Mouse (Mus musculus) forebrain, embryonic 14.5 days (tissue): Measurements from ENCODE around the gene Gbf1. TPM values are rescaled to one million over a fixed set of nuclear protein-coding genes. Genes with fewer than 3 reads are reported as not detected.

ENCODE experiments used
- ATAC-seq: fragments of 200-750 bp; cut with Nextera tagmentation; 2 replicates; pipeline ENCODE4 v1.8.0; 2017; ENCODE audit warnings: mild to moderate bottlenecking, moderate library complexity
- DNase-seq: peaks from one replicate; pipeline ENCODE4 v3.0.0-alpha.2; 2015; ENCODE audit warnings: low spot score
- H3K27ac ChIP-seq: fragments of 300-500 bp; sonication (generic); 2 replicates; pipeline ENCODE4 v1.5.1; 2014; ENCODE audit warnings: low read depth, mild to moderate bottlenecking, control low read depth, low read length, moderate library complexity
- H3K27me3 ChIP-seq: fragments of 300-500 bp; sonication (generic); replicated peaks from 2 replicates; pipeline ENCODE4 v1.6.1; 2014; ENCODE audit warnings: low read length, control low read depth, mixed read lengths; ENCODE audit not compliant: control insufficient read depth, insufficient read depth
- H3K36me3 ChIP-seq: fragments of 300-500 bp; sonication (generic); 2 replicates; pipeline ENCODE4 v1.6.1; 2014; ENCODE audit warnings: low read length, control low read depth; ENCODE audit not compliant: control insufficient read depth, insufficient read depth
- H3K4me1 ChIP-seq: fragments of 300-500 bp; sonication (generic); 2 replicates; pipeline ENCODE4 v1.6.1; 2014; ENCODE audit warnings: antibody characterized with exemption, low read length, control low read depth; ENCODE audit not compliant: control insufficient read depth, insufficient read depth
- H3K4me2 ChIP-seq: fragments of 300-500 bp; sonication (generic); 2 replicates; pipeline ENCODE4 v1.6.1; 2014; ENCODE audit warnings: mild to moderate bottlenecking, control low read depth, low read length
- H3K4me3 ChIP-seq: fragments of 300-500 bp; sonication (generic); 2 replicates; pipeline ENCODE4 v1.5.1; 2014; ENCODE audit warnings: low read depth, low read length, control low read depth
- H3K9ac ChIP-seq: fragments of 300-500 bp; sonication (generic); 2 replicates; pipeline ENCODE4 v1.6.1; 2014; ENCODE audit warnings: mild to moderate bottlenecking, low read length, control low read depth, moderate library complexity
- H3K9me3 ChIP-seq: fragments of 300-500 bp; sonication (generic); replicated peaks from 2 replicates; pipeline ENCODE4 v1.6.1; 2016; ENCODE audit warnings: low read length, control low read depth, mixed read lengths; ENCODE audit not compliant: control insufficient read depth
- WGBS: fragments of 180-500 bp; shearing (Covaris S2); extraction: QIAGEN DNeasy Blood & Tissue Kit; methylation state at CpG from one replicate; pipeline ENCODE4 v1.1.7; 2014; 5-methylcytosine and 5-hydroxymethylcytosine counted together
- polyA plus RNA-seq: library from polyadenylated mRNA; unstranded; fragments of >200 nt; fragmentation: Nextera tagmentation; extraction: Ambion mirVana; gene quantifications from 2 replicates; pipeline ENCODE4 v1.2.1, GENCODE M21; 2014

Gene Gbf1
- polyA plus RNA-seq, 1 experiment from 2014 or later: 36.3 TPM

DNA sequence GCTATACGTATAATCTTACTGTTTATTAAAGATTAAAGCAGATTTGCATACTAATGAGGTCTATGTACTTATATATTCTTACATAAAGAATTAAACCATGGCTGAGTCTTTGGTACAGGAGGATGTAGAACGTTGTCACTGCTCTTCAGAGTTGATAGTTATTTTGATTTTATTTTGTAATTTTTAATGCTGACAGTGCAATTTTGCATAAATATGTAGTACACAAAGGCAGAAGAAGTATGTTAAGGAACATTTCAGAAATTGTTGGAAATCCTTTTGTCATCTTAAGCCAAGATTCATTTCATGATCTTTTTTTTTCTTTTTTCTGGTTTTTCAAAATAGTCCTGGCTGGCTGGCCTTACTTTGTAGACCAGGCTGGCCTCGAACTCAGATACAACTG, 17.1 kb downstream of the Gbf1 start:
- H3K9ac ChIP-seq: no peak overlapping the region
- H3K4me1 ChIP-seq: no peaks in the 10 kb centered on the region
- WGBS: 71% methylated on average over 3 of the region's 3 CpGs
- no peak for DNase-seq
- no peak for ATAC-seq
- H3K4me2 ChIP-seq: no peak overlapping the region
- peaks cover 42% of the 10 kb centered on the region for H3K36me3 ChIP-seq
- no peak overlapping the region for H3K4me3 ChIP-seq
- no peak overlapping the region for H3K27ac ChIP-seq
- no peaks in the 10 kb centered on the region for H3K27me3 ChIP-seq
- H3K9me3 ChIP-seq: no peaks in the 10 kb centered on the region

DNA sequence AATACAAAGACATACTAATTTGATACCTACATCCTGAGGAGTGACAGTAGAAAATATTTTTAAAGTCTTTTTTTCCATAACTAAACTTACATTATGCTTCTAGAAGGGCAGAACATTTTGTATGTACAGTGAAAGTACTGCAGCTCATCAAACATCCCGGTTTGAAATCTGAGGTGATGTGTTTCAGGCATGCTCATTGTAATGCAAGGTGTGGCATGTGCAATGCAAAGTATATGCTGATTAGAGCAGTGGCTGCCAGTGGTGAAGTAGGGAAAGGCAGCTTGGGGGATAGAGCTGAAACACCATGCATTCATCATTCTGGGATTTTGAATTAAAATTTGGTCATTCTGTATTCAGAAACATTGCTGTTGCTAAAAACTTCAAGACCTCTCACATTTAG, 17.6 kb downstream of the Gbf1 start:
- no peaks in the 10 kb centered on the region for H3K9me3 ChIP-seq
- no peak for DNase-seq
- H3K4me2 ChIP-seq: no peak overlapping the region
- H3K4me1 ChIP-seq: no peaks in the 10 kb centered on the region
- H3K27ac ChIP-seq: no peak overlapping the region
- H3K36me3 ChIP-seq: peaks cover 38% of the 10 kb centered on the region
- no peak overlapping the region for H3K9ac ChIP-seq
- H3K27me3 ChIP-seq: no peaks in the 10 kb centered on the region
- WGBS: 60% methylated on average over 1 of the region's 1 CpGs
- no peak for ATAC-seq
- no peak overlapping the region for H3K4me3 ChIP-seq

DNA sequence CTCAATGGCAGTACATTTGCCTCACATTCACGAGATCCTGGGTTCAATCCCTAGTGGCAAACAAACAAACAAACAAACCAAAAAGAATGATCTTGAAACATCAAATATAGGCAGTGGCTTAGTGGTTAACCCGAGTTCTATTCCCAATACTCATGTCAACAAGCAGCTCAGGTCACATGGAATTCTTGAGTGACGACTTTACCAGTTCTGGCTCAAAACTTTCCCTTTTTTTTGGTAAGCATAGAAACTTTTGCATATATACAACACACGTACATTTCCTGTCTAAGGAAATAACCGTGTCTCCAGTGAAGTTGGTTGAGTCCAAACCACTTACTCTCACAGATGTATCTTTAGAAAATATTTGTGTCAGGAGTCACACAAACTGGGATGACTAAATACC, 20.2 kb downstream of the Gbf1 start:
- WGBS: 87% methylated on average over 5 of the region's 5 CpGs
- DNase-seq: no peak
- H3K4me1 ChIP-seq: peaks cover 5% of the 10 kb centered on the region

GRCm38 (mm10) chr19:46175173-46175572, 22.9 kb downstream of the Gbf1 start:
- H3K4me2 ChIP-seq: no peak overlapping the region
- no peak overlapping the region for H3K4me3 ChIP-seq
- no peak overlapping the region for H3K9ac ChIP-seq
- H3K27me3 ChIP-seq: no peaks in the 10 kb centered on the region
- H3K36me3 ChIP-seq: peaks cover 18% of the 10 kb centered on the region
- DNase-seq: no peak
- no peaks in the 10 kb centered on the region for H3K9me3 ChIP-seq
- no peak overlapping the region for H3K27ac ChIP-seq
- no peak for ATAC-seq
- H3K4me1 ChIP-seq: peaks cover 5% of the 10 kb centered on the region

More for the DNA sequence above, 20.2 kb downstream of the Gbf1 start:
- Histone ChIP-seq H3K9me3 (no peaks in the 10 kb centered on the region), H3K27ac (no peak overlapping the region), H3K9ac (no peak overlapping the region), H3K27me3 (no peaks in the 10 kb centered on the region), H3K4me2 (no peak overlapping the region), H3K36me3 (peaks cover 19% of the 10 kb centered on the region), H3K4me3 (no peak overlapping the region)
- no peak for ATAC-seq

GRCm38 (mm10) chr19:46177046-46177445, 24.7 kb downstream of the Gbf1 start:
- no peaks in the 10 kb centered on the region for H3K27me3 ChIP-seq
- H3K4me3 ChIP-seq: no peak overlapping the region
- no peak overlapping the region for H3K9ac ChIP-seq
- no peak for ATAC-seq
- H3K4me1 ChIP-seq: peaks cover 5% of the 10 kb centered on the region
- DNase-seq: peak; percentile 51
- no peaks in the 10 kb centered on the region for H3K9me3 ChIP-seq
- WGBS: 40% methylated on average over 5 of the region's 5 CpGs
- H3K27ac ChIP-seq: no peak overlapping the region
- H3K4me2 ChIP-seq: no peak overlapping the region
- H3K36me3 ChIP-seq: peaks cover 4% of the 10 kb centered on the region

- H3K4me1 ChIP-seq: peaks cover 5% of the 10 kb centered on the region
- H3K27ac ChIP-seq: no peak overlapping the region
- no peaks in the 10 kb centered on the region for H3K27me3 ChIP-seq
- no peak overlapping the region for H3K4me3 ChIP-seq
- H3K9ac ChIP-seq: no peak overlapping the region
- H3K4me2 ChIP-seq: no peak overlapping the region
- DNase-seq (no peak), ATAC-seq (no peak)
- H3K9me3 ChIP-seq: no peaks in the 10 kb centered on the region
- H3K36me3 ChIP-seq: peaks cover 11% of the 10 kb centered on the region
- 95% methylated on average over 2 of the region's 2 CpGs for WGBS
Observed at GRCm38 (mm10) chr19:46180274-46180673, 28.0 kb downstream of the Gbf1 start.

DNA sequence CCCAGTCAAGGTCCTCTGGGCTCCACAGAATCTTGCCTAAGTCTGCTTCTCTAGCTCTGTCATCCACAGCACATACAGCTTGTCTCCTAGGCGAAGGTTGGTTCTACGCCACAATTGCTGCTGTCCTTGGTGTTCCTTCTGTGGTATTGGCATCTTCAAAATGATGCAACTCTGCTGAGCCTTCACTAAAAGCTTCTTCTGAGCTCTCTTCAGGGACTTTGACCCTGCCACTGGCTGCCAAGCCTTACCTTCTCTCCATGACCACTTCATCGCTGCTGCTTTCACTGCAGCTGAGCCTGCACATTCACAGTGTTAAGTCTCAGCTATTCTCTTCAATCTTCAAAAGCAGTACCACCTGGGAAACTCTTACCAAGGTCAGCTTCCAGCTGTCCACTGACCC, 29.9 kb downstream of the Gbf1 start:
- ATAC-seq: no peak
- Histone ChIP-seq H3K27me3 (no peaks in the 10 kb centered on the region), H3K4me1 (peaks cover 2% of the 10 kb centered on the region; the same call in 1 of the 2 replicates), H3K4me3 (no peak overlapping the region), H3K4me2 (no peak overlapping the region), H3K27ac (no peak overlapping the region), H3K36me3 (peaks cover 11% of the 10 kb centered on the region), H3K9me3 (no peaks in the 10 kb centered on the region), H3K9ac (no peak overlapping the region)
- WGBS: 88% methylated on average over 3 of the region's 3 CpGs
- no peak for DNase-seq

- no peak for DNase-seq
- Histone ChIP-seq H3K9ac (no peak overlapping the region), H3K4me3 (no peak overlapping the region), H3K4me1 (no peaks in the 10 kb centered on the region), H3K27me3 (no peaks in the 10 kb centered on the region), H3K36me3 (peaks cover 11% of the 10 kb centered on the region; the same call in 1 of the 2 replicates), H3K4me2 (no peak overlapping the region), H3K27ac (no peak overlapping the region), H3K9me3 (no peaks in the 10 kb centered on the region)
- ATAC-seq: no peak
- 72% methylated on average over 3 of the region's 3 CpGs for WGBS
Observed at GRCm38 (mm10) chr19:46186611-46187010, 34.3 kb downstream of the Gbf1 start.

GRCm38 (mm10) chr19:46187203-46187602, 34.9 kb downstream of the Gbf1 start:
- WGBS: 73% methylated on average over 2 of the region's 2 CpGs
- ATAC-seq: no peak

More at GRCm38 (mm10) chr19:46187203-46187602, 34.9 kb downstream of the Gbf1 start:
- Histone ChIP-seq H3K4me1 (no peaks in the 10 kb centered on the region), H3K9ac (no peak overlapping the region), H3K4me2 (no peak overlapping the region), H3K27me3 (no peaks in the 10 kb centered on the region), H3K4me3 (no peak overlapping the region), H3K27ac (no peak overlapping the region), H3K36me3 (peaks cover 10% of the 10 kb centered on the region; the same call in 1 of the 2 replicates), H3K9me3 (no peaks in the 10 kb centered on the region)
- DNase-seq: no peak
